Mouse (Mus musculus) limb, embryonic 11.5 days (tissue): ENCODE results near the gene Grik2. TPM values are rescaled to one million over a fixed set of nuclear protein-coding genes. Genes with fewer than 3 reads are reported as not detected.
A peak's percentile ranks its signal among the peaks of the same experiment; 100 is the strongest.

Source experiments
- ATAC-seq: fragments of 200-750 bp; cut with Nextera tagmentation; 2 replicates; pipeline ENCODE4 v1.8.0; 2017; ENCODE audit warnings: low read depth; ENCODE audit not compliant: insufficient number of reproducible peaks, low FRiP score, low TSS enrichment
- DNase-seq: peaks from one replicate; pipeline ENCODE4 v3.0.0-alpha.2; 2015; ENCODE audit warnings: low spot score
- H3K27ac ChIP-seq: fragments of 300-500 bp; sonication (generic); replicated peaks from 2 replicates; pipeline ENCODE4 v1.5.1; 2014; ENCODE audit warnings: low read depth, mild to moderate bottlenecking, low read length
- H3K27me3 ChIP-seq: fragments of 300-500 bp; sonication (generic); 2 replicates; pipeline ENCODE4 v1.6.1; 2014; ENCODE audit warnings: mild to moderate bottlenecking, low read length, mixed read lengths; ENCODE audit not compliant: control insufficient read depth, insufficient read depth
- H3K36me3 ChIP-seq: fragments of 300-500 bp; sonication (generic); 2 replicates; pipeline ENCODE4 v1.6.1; 2014; ENCODE audit warnings: mild to moderate bottlenecking, low read length, moderate library complexity, mixed read lengths; ENCODE audit not compliant: control insufficient read depth, insufficient read depth
- H3K4me1 ChIP-seq: fragments of 300-500 bp; sonication (generic); 2 replicates; pipeline ENCODE4 v1.6.1; 2014; ENCODE audit warnings: low read length, mixed read lengths; ENCODE audit not compliant: control insufficient read depth, insufficient read depth
- H3K4me2 ChIP-seq: fragments of 300-500 bp; sonication (generic); 2 replicates; pipeline ENCODE4 v1.6.1; 2014; ENCODE audit warnings: low read depth, mild to moderate bottlenecking, moderate library complexity; ENCODE audit not compliant: severe bottlenecking
- H3K4me3 ChIP-seq: fragments of 300-500 bp; sonication (generic); 2 replicates; pipeline ENCODE4 v1.5.1; 2014; ENCODE audit warnings: low read depth, low read length
- H3K9ac ChIP-seq: fragments of 300-500 bp; sonication (generic); 2 replicates; pipeline ENCODE4 v1.6.1; 2014; ENCODE audit warnings: mild to moderate bottlenecking, low read length
- H3K9me3 ChIP-seq: fragments of 300-500 bp; sonication (generic); 2 replicates; pipeline ENCODE4 v1.6.1; 2016; ENCODE audit warnings: low read length; ENCODE audit not compliant: control insufficient read depth
- WGBS: fragments of 180-500 bp; shearing (Covaris S2); extraction: QIAGEN DNeasy Blood & Tissue Kit; methylation state at CpG from one replicate; pipeline ENCODE4 v1.1.7; 2014; 5-methylcytosine and 5-hydroxymethylcytosine counted together
- polyA plus RNA-seq: library from polyadenylated mRNA; unstranded; fragments of >200 nt; fragmentation: Nextera tagmentation; extraction: Ambion mirVana; gene quantifications from 2 replicates; pipeline ENCODE4 v1.2.1, GENCODE M21; 2014

Gene Grik2
- polyA plus RNA-seq, 1 experiment from 2014 or later: 0.99 TPM

- no peaks in the 10 kb centered on the region for H3K4me1 ChIP-seq
- no peak overlapping the region for H3K27ac ChIP-seq
- DNase-seq (no peak), ATAC-seq (no peak)
- no peak overlapping the region for H3K4me2 ChIP-seq
- WGBS: 89% methylated on average over 3 of the region's 3 CpGs
- no peak overlapping the region for H3K9ac ChIP-seq
- H3K4me3 ChIP-seq: no peak overlapping the region
- no peaks in the 10 kb centered on the region for H3K27me3 ChIP-seq
- no peaks in the 10 kb centered on the region for H3K9me3 ChIP-seq
- no peaks in the 10 kb centered on the region for H3K36me3 ChIP-seq
Measured at GRCm38 (mm10) chr10:49623951-49624350, 164.6 kb downstream of the Grik2 start.

DNA sequence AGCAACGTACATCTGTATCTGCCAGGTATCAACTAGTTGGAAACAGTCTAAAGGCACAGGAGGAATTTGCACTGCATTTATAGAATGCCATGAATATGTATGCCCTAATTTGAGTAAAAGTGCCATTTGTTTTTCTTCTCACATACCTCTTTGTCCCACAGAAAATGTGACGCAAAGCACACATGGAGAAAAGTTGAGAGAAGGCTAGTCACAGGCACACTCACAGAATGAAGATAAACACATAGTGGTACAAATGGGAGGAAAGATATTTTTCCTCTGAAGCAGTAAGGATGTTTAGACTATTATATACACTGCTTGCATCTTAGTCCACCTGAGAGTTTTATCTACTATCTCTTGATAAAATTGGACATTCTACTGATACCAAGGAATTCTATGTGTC lies 190.9 kb downstream of the Grik2 start:
- H3K9ac ChIP-seq: no peak overlapping the region
- H3K36me3 ChIP-seq: no peaks in the 10 kb centered on the region
- no peak for ATAC-seq
- H3K4me1 ChIP-seq: no peaks in the 10 kb centered on the region
- H3K4me2 ChIP-seq: no peak overlapping the region
- no peaks in the 10 kb centered on the region for H3K27me3 ChIP-seq
- no peaks in the 10 kb centered on the region for H3K9me3 ChIP-seq
- H3K27ac ChIP-seq: no peak overlapping the region
- WGBS: 91% methylated on average over 2 of the region's 2 CpGs
- no peak for DNase-seq
- no peak overlapping the region for H3K4me3 ChIP-seq

DNA sequence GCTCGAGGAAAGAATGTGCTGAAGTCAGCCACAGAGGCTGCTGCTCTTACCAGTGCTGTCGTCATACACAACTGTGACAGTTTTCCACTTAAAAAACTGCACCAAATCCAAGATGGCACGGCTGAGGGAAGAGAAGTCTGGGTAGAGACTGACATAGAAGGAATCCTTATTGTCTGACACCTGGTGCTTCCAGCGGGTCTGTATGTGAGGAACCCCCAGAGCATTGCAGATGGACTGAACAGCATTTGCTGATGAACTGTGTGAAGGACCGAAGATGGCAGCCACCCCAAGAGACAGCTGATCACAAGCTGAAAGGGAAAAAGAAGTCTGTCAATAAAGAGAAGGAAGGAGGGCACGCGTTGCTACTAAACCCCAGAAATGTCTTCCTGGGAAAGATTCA lies 215.1 kb downstream of the Grik2 start:
- DNase-seq: no peak
- H3K4me3 ChIP-seq: no peak overlapping the region

GRCm38 (mm10) chr10:49559872-49560407 lies 228.6 kb downstream of the Grik2 start:
- H3K36me3 ChIP-seq: no peaks in the 10 kb centered on the region
- H3K27me3 ChIP-seq: no peaks in the 10 kb centered on the region
- H3K9me3 ChIP-seq: no peaks in the 10 kb centered on the region
- 84% methylated on average over 1 of the region's 1 CpGs for WGBS
- no peak overlapping the region for H3K9ac ChIP-seq
- no peak overlapping the region for H3K4me2 ChIP-seq
- ATAC-seq (no peak), DNase-seq (no peak)
- no peak overlapping the region for H3K4me3 ChIP-seq
- no peaks in the 10 kb centered on the region for H3K4me1 ChIP-seq
- H3K27ac ChIP-seq: no peak overlapping the region

More for the DNA sequence above, 215.1 kb downstream of the Grik2 start:
- Histone ChIP-seq H3K27ac (no peak overlapping the region), H3K4me2 (no peak overlapping the region), H3K9ac (no peak overlapping the region), H3K9me3 (no peaks in the 10 kb centered on the region), H3K36me3 (no peaks in the 10 kb centered on the region), H3K4me1 (no peaks in the 10 kb centered on the region), H3K27me3 (no peaks in the 10 kb centered on the region)
- 89% methylated on average over 7 of the region's 7 CpGs for WGBS
- no peak for ATAC-seq

DNA sequence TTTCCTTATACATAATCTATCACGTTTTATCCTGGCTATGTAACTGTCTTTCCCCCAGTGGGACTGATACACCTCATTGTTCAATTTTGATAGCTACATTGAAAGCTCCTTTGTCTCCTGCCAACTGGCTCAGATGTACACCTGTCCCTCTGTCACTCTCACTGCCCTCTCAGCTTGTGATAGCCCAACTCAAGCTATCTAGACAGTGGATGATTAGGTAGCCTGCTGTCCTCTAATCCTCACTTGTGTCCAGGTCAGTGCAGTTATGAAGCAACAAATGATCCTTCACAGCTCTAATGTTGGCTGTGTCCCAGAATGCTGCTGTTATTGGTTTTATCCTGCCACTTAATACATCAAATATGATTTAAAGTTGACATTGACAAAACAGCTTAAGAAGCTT lies 246.3 kb downstream of the Grik2 start:
- no peak for DNase-seq
- no peak for ATAC-seq
- no peaks in the 10 kb centered on the region for H3K9me3 ChIP-seq
- no peak overlapping the region for H3K4me3 ChIP-seq
- no peak overlapping the region for H3K4me2 ChIP-seq
- no peak overlapping the region for H3K9ac ChIP-seq
- H3K27ac ChIP-seq: no peak overlapping the region
- WGBS: 68% methylated on average over 1 of the region's 1 CpGs
- no peaks in the 10 kb centered on the region for H3K36me3 ChIP-seq
- no peaks in the 10 kb centered on the region for H3K27me3 ChIP-seq
- no peaks in the 10 kb centered on the region for H3K4me1 ChIP-seq

DNA sequence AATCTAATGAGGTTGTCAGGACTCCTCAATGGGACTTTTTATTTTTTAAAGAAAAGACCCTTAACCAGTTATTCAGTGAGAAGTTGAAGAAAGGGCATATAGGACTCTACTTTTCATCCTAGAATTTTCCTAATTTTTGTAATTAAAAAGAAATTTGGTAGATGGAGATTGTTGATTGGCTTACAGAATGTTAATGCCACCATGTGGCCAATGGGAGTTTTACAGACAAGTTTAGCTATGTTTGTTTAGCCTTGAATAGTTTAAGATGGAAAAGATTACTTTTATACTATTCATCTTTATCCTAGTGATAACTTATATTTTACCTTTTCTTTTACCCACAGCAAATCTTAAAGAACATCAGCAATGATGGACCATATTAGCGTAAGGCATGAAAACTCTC lies 268.8 kb downstream of the Grik2 start:
- no peak for ATAC-seq
- no peaks in the 10 kb centered on the region for H3K36me3 ChIP-seq
- DNase-seq: no peak
- H3K27me3 ChIP-seq: no peaks in the 10 kb centered on the region
- no peak overlapping the region for H3K4me3 ChIP-seq
- no peak overlapping the region for H3K9ac ChIP-seq
- no peak overlapping the region for H3K27ac ChIP-seq
- H3K4me1 ChIP-seq: no peaks in the 10 kb centered on the region
- WGBS: 92% methylated on average over 1 of the region's 1 CpGs
- H3K9me3 ChIP-seq: no peaks in the 10 kb centered on the region
- H3K4me2 ChIP-seq: no peak overlapping the region

- Histone ChIP-seq H3K36me3 (no peaks in the 10 kb centered on the region), H3K27me3 (no peaks in the 10 kb centered on the region), H3K4me1 (no peaks in the 10 kb centered on the region), H3K4me3 (no peak overlapping the region), H3K4me2 (no peak overlapping the region), H3K9ac (no peak overlapping the region), H3K9me3 (no peaks in the 10 kb centered on the region), H3K27ac (no peak overlapping the region)
- 76% methylated on average over 1 of the region's 1 CpGs for WGBS
- no peak for ATAC-seq
- no peak for DNase-seq
Measured at GRCm38 (mm10) chr10:49500628-49501027, 287.9 kb downstream of the Grik2 start.

GRCm38 (mm10) chr10:49497302-49497701 lies 291.3 kb downstream of the Grik2 start:
- no peaks in the 10 kb centered on the region for H3K4me1 ChIP-seq
- H3K27me3 ChIP-seq: no peaks in the 10 kb centered on the region
- no peak for DNase-seq
- H3K9me3 ChIP-seq: no peaks in the 10 kb centered on the region
- H3K4me3 ChIP-seq: no peak overlapping the region
- 88% methylated on average over 1 of the region's 1 CpGs for WGBS
- no peak overlapping the region for H3K27ac ChIP-seq
- no peak for ATAC-seq
- no peaks in the 10 kb centered on the region for H3K36me3 ChIP-seq
- no peak overlapping the region for H3K4me2 ChIP-seq
- H3K9ac ChIP-seq: no peak overlapping the region

GRCm38 (mm10) chr10:49481439-49481838 lies 307.1 kb downstream of the Grik2 start:
- no peak overlapping the region for H3K4me3 ChIP-seq
- no peak for ATAC-seq
- no peaks in the 10 kb centered on the region for H3K27me3 ChIP-seq
- H3K27ac ChIP-seq: no peak overlapping the region
- no peaks in the 10 kb centered on the region for H3K36me3 ChIP-seq
- no peak overlapping the region for H3K9ac ChIP-seq
- no peaks in the 10 kb centered on the region for H3K9me3 ChIP-seq
- no peaks in the 10 kb centered on the region for H3K4me1 ChIP-seq
- 76% methylated on average over 4 of the region's 4 CpGs for WGBS
- H3K4me2 ChIP-seq: no peak overlapping the region
- DNase-seq: peak; percentile 26
